Mouse (Mus musculus) adrenal gland, adult 2 months (tissue): ENCODE measurements around the gene N4bp2l1. TPM values are rescaled to one million over a fixed set of nuclear protein-coding genes. Genes with fewer than 3 reads are reported as not detected.
A peak's percentile ranks its signal among the peaks of the same experiment; 100 is the strongest.

Experiments used
- DNase-seq: peaks from one replicate; pipeline ENCODE4 v3.0.0; 2021
- polyA plus RNA-seq: library from polyadenylated mRNA; depleted of rRNA; stranded (reverse); fragments of >200 nt; gene quantifications from 2 replicates; pipeline ENCODE4 v1.2.3, GENCODE M21; 2012
- total RNA-seq, 2 experiments: library from RNA; stranded (reverse); gene quantifications; 2 replicates each; pipeline ENCODE4 v1.2.3; 2021

The N4bp2l1 gene
- total and polyA plus RNA-seq, 3 experiments: 20.1 to 32.7 (median 28.2) TPM

- peak; percentile 38 for DNase-seq
Observed at GRCm38 (mm10) chr5:150599301-150600294, 2.6 kb upstream of the N4bp2l1 start.

- DNase-seq: no peak
Observed at GRCm38 (mm10) chr5:150598202-150599119, 1.5 kb upstream of the N4bp2l1 start.

- DNase-seq: no peak
Observed at GRCm38 (mm10) chr5:150595366-150596016, 1.5 kb downstream of the N4bp2l1 start.

GRCm38 (mm10) chr5:150594649-150595339 lies 2.2 kb downstream of the N4bp2l1 start:
- no peak for DNase-seq

- peak; percentile 84 for DNase-seq
Observed at GRCm38 (mm10) chr5:150593756-150594648, 3.0 kb downstream of the N4bp2l1 start.

GRCm38 (mm10) chr5:150592904-150593755 lies 3.9 kb downstream of the N4bp2l1 start:
- peak; percentile 70 for DNase-seq

GRCm38 (mm10) chr5:150592186-150592903 lies 4.6 kb downstream of the N4bp2l1 start:
- DNase-seq: no peak

GRCm38 (mm10) chr5:150589945-150590344 lies 7.0 kb downstream of the N4bp2l1 start:
- no peak for DNase-seq

GRCm38 (mm10) chr5:150584337-150584729 lies 12.7 kb downstream of the N4bp2l1 start:
- DNase-seq: no peak

- DNase-seq: peak; percentile 76
Observed at GRCm38 (mm10) chr5:150583622-150584336, 13.2 kb downstream of the N4bp2l1 start.

- no peak for DNase-seq
Observed at GRCm38 (mm10) chr5:150583181-150583580, 13.8 kb downstream of the N4bp2l1 start.

- peak; percentile 29 for DNase-seq
Observed at GRCm38 (mm10) chr5:150581180-150581579, 15.8 kb downstream of the N4bp2l1 start.

- DNase-seq: no peak
Observed at GRCm38 (mm10) chr5:150578613-150579171, 18.3 kb downstream of the N4bp2l1 start.

GRCm38 (mm10) chr5:150576832-150577231 lies 20.2 kb downstream of the N4bp2l1 start:
- DNase-seq: peak; percentile 58

- no peak for DNase-seq
Observed at GRCm38 (mm10) chr5:150574885-150575284, 22.1 kb downstream of the N4bp2l1 start.

- DNase-seq: no peak
Observed at GRCm38 (mm10) chr5:150574403-150574802, 22.6 kb downstream of the N4bp2l1 start.

- DNase-seq: no peak
Observed at GRCm38 (mm10) chr5:150570496-150571219, 26.3 kb downstream of the N4bp2l1 start.
